Mouse (Mus musculus): Measurements from ENCODE around the gene N4bp2. TPM values are rescaled to one million over a fixed set of nuclear protein-coding genes. Genes with fewer than 3 reads are reported as not detected.

The N4bp2 gene
- total RNA-seq, 2 experiments from 2014 or later, result 8.4 to 9.3 TPM

DNA sequence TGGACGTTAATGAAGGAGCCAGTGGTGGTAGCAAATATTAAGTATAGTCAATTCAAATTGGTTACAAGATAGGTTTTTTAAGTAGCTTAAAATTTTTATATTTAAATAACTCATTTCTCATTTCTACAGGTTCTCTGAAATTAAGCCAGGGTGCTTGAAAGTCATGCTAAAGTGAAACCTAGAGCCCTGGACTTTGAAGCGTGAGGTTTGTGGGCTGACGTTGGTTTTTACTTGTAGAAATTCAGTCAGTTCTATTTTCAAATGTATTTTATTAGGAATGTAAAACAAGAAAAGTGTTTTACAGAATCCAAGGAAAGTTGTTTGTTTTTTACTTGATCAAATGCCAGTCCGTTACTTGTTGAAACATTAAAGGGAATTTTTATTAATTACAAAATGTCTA, 63.2 kb downstream of the N4bp2 start:
- DNase-seq (ENCODE audit: low spot score in 2 of 2), result no peak

DNA sequence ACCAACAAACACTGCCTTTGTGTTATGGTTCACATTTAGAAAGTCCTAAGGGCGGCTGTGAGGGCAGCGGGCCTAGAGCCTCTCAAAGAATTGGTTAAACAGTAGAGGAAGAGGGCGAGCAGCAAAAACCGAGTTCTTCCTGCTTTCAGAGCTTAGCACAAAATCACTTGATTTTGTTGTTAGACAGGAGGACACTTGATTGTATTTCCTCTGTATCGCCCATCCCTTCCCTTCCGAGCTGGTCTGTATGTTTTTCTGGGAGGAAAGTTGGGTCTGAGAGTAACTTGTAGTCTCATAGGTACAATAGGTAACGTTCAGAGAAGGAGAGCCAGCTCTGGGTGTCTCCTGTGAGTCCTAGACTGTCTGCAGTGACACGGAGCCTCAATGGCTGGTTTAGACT, 63.8 kb downstream of the N4bp2 start:
- DNase-seq (ENCODE audit: low spot score in 2 of 2), result no peak

DNA sequence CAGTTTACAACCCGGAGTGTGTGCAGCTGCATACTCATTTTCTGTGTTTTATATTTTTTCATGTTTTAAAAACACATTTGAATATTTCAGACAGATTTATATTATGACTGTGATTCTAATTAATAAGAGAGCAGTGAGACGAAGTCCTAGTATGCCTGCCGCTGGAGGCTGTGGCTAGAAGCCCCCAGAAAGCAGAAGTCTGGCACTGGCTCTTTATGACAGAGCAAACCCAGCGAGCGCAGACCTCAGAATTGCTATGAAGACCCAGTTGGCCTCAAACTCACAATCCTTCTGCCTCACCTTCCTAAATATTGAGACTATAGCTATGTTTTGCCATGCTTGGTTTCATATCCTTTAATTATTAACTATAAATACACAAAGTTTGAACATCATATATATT, 64.9 kb downstream of the N4bp2 start:
- DNase-seq (ENCODE audit: low spot score in 2 of 2), result no peak

DNA sequence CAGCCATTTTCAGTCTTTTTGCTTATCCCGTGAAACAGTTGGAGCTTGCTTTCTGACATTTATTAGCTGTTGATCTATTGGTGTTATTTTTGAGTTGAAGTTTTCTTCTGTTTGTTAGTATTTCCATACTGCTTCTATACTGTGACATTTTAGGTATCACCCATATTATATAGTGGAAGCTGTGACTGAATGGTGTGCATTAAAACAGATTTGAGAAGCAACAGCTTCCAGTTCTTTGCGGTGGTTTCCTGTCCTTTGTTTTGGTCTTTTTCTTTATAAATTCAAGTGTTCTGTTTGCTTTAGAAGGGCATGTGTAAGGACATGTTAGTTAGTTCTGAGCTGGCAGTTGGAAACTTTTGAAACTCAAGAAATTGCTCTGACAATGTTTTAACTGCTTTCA, 65.7 kb downstream of the N4bp2 start:
- no peak for DNase-seq (ENCODE audit: low spot score in 2 of 2)

DNA sequence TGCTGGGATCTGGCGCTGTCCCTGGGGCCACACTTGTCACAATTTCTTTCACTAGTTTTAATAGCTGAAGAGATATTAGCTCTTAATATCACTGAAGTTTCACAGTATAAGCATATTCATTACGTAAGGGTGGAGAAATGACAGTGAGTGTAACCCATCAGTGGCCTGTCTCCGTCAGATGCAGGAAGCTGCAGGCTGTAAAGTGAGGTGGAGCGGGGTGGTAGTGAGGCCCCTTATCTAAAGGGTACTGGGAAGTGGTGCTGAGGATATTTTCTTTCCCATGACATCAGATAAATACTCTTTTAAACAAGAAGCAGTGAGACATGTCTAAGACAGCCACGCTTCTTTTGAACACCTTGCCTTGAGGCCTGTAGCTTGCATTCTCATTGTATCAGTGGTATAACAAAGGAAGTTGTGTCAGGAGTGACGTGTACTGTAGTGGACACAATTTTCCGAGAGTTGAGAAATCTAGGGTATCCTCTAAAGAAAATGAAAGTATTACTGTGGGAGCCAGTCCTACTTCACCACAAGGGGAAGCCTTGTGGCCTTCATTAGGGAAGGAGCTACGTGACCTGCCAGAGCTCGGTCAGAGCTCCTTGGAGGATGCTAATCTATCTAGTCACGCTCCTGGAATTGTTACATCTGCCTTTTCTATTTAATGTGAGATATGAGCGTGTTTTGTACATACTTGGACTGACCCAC, 68.7 kb downstream of the N4bp2 start:
- no peak for DNase-seq (ENCODE audit: low spot score in 2 of 2)

DNA sequence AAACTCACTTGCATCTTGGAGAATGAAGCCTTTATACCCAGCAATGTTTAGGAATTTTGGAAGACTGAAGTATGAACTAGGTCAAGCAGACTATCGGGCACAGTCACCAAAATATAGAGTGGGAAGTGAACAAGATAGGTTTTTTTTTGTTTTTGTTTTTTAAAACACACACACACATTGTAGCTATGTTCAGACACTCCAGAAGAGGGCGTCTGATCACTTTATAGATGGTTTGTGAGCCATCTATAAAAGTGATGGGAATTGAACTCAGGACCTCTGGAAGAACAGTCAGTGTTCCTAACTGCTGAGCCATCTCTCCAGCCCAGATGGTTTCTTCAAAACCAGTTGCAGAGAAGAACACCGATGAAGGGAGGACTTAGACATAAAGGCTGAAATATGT, 69.8 kb downstream of the N4bp2 start:
- no peak for DNase-seq (ENCODE audit: low spot score in 2 of 2)

DNA sequence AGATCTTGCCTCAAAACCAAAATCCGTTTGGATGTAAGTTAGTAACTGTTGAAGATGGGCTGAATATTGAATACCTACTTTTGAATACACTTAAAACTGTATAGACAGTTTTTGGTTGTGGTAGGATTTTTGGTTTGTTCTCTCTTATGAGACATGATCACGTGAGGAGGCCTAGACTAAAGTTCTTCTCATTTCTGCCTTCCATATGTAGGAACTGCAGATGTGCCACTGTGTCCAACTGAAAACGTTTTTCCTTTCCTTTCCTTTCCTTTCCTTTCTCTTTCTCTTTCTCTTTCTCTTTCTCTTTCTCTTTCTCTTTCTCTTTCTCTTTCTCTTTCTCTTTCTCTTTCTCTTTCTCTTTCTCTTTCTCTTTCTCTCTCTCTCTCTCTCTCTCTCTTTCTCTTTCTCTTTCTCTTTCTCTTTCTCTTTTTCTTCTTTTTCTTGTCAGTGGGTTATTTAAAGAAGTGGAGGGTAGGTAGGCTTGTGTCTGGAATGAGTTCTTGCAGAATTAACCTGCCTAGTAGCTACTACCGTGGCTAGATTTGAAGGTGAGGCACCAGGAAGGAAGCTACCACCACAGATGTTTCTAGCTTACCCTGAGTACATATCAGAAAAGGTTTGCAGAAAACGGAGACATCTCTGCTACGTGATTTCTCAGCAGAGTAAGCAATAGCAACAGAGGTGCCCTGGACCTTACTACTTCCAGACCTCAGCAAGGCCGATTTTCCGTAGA, 70.6 kb downstream of the N4bp2 start:
- DNase-seq (ENCODE audit: low spot score in 2 of 2), result no peak

DNA sequence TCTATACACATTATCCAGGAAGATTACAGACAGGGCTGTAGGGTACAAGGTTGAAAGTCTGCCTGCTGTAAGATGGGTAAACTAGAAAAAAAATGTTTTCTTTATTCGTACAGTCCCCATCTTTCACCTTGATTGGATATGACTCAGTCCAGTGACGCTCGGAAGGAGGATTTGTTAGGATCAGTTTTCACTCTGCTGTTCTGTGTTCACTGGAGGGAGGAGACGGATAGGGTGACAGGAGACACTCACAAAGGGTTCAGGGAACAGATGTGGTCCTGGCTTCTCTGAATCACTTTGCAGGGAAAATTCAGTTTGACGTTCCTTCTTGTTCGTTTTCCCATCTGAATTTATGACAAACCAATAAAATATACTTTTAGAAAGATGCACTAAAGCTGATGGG, 74.7 kb downstream of the N4bp2 start:
- DNase-seq (ENCODE audit: low spot score in 2 of 2), result no peak

DNA sequence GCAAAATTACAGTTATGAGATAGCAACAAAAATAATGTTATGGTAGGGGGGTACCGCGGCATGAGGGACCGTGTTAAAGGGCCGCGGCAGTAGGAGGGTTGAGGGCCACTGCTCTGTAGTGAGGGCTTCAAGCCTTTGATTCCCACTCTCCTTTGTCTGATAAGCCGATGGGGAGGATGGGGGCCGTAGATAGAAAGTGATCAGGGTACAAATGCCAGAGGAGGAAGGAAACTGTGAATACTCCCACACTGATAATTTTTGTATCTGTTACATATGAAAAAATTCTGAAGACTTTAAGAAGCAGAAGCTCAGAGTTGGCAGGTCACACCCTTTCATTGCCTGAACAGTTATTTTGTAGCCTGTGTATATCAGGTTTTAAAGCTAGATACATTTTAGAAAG, 79.6 kb downstream of the N4bp2 start:
- DNase-seq (ENCODE audit: low spot score in 2 of 2), result no peak

DNA sequence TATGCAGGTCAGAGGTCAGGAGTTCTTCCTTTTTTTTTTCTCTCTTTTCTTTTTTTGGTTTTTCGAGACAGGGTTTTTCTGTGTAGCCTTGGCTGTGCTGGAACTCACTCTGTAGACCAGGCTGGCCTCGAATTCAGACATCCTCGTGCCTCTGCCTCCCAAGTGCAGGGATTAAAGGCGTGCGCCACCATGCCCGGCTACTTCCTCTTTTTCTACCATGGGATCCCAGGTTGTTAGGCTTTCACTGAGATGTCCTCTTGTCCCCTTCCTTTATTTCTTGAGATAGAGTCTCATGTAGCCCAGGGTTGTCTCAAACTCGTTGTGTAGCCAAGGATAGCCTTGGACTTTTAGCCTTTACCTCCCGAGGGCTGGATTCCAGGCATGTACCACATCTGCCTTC, 83.2 kb downstream of the N4bp2 start:
- no peak for DNase-seq (ENCODE audit: low spot score in 2 of 2)

DNA sequence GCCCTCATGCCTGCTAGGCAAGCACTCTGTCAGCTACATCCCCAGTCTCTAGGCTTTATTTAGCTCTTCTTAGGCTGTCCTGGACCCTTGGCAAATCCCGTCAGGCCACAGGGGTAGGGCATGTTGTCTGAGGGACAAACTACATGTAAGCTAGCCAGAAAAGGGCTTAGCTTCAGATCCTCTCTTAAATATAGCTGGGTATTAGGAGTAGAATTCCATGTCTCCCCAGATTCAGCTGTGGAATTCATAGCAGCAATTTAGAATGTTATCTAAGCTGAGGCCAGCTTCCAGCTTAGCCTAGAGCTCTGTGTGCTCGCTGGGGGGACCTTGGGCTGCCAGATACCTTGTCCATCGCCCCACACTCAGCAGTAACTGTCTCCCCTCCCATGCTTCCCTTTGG, 83.6 kb downstream of the N4bp2 start:
- no peak for DNase-seq (ENCODE audit: low spot score in 2 of 2)

DNA sequence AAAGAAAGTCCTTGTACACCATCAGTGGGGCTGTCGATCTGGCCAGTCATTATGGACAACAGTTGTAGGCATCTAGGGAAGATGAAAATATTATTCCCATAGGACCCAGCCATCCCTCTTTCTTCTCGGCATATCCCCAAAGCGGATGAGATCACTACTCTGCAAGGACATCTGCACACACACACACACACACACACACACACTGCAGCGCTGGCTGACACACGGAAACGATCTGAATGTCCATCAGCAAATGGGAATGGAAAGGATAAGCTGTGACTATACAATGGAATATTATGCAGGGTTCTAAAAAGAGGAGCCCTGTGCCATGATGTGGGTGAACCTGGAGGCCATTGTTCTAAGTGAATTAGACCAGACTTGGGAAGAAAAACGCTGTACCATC, 84.3 kb downstream of the N4bp2 start:
- no peak for DNase-seq (ENCODE audit: low spot score in 2 of 2)

DNA sequence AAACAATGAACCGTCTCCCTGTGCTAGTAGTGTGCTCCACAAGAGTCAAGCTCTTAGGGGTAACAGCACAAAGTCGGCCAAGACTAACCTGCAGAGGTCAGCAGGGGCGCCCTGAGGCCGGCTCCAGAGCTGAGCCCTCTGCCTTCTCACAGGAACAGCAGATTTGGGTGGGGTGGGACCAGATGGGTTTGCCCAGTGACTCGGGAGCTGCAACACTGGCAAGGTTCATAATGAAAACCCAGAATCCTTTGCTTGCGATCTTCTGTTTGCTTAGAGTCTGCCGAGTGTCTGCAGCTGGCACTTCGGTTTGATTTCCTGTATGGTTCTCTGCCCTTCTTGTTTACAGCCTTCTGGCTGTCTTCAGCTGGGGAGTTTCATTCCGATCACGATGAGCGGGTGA, 87.4 kb downstream of the N4bp2 start:
- peak in 1 of 2 experiments; percentile 5 for DNase-seq (ENCODE audit: low spot score in 2 of 2)

DNA sequence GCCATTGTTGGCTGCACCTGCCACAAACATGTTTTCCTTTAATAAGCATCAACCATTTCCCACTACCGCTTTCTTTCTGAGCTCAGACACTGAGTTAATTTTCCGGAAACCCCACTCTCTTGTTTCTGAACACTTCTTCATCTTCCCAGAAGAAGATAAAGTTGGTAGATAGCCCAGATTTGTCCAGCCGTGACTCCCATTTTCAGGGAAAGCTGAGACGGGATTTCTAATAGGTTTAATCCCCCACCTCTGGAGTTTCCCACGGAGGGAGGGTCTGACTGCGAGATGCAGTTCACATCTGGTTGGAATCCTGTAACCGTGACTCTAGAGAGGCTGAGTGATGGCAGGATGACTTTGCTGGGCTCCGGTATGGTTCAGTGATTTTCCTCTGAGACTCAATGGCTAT, 91.5 kb downstream of the N4bp2 start:
- DNase-seq (ENCODE audit: low spot score in 2 of 2), result no peak

DNA sequence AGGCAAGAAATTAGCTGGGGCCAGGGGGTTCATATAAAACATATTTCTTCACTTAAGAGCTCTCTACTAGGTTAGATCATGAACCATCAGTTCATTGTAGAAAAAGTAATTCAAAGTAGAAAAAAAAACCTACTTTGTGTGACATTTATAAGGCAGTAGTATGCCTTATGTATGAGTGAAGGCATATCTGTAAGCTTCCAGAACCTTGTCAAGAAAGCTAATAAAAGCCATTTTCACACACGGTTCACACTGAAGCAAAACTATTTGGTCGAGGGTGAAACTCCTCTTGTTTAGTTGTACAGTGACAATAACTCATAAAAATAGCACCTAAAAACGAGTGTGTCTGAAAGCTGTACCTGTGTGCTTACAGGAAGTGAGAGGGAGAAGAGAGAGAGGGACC, 92.2 kb downstream of the N4bp2 start:
- no peak for DNase-seq (ENCODE audit: low spot score in 2 of 2)

DNA sequence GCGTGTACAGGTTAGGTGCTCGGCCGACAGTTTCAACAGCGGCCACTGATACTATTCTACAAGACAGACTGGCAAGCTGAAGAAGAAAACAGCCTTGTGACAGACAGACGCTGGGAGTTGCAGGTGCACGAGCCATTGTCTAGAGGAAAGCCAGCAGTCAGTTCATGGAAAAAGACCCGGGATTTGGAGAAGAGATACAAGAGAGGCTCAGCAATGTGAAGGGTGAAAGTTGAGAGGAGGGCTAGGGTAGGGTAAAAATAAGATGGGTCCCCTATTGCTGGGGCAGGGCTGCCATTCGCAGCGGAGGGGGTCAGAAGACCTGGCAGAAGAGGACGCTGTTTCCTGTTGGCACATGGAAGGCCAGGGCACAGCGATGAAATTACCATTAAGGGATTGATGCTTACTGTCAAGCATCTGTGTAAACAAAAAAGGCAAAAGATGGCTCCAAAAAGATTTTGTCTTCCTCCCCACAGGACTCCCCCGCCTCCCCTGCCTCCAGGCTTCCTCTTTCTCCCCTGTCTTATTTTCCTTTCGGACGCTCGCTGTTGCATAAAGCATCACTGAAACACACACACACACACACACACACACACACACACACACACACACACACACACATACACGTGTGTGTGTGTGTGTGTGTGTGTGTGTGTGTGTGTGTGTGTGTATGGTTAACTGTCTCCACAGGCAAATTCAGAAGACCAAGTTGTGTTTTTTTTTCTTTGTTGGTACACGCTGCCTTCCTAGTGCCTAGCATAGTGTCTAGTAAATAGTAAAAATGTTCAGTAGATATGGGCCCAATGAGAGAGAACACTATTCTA, 93.5 kb downstream of the N4bp2 start:
- no peak for DNase-seq (ENCODE audit: low spot score in 2 of 2)

DNA sequence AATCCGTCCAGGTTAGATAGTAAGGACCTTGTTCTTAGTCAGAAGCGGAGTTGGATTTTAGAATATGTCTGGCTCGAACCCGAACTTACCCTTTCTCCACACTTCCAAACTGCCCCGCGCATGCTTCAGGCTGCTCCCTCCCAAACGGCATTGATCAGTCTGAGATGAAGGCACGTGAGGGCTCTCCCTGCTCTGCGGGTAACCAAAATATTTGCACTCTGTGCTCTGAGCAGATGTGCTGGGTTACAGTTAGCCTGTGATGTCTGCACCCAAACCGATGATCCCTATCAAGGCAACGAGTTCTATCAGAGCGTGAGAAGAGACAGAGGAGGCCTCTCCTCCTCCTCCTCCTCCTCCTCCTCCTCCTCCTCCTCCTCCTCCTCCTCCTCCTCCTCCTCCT, 94.6 kb downstream of the N4bp2 start:
- DNase-seq (ENCODE audit: low spot score in 2 of 2), result no peak

DNA sequence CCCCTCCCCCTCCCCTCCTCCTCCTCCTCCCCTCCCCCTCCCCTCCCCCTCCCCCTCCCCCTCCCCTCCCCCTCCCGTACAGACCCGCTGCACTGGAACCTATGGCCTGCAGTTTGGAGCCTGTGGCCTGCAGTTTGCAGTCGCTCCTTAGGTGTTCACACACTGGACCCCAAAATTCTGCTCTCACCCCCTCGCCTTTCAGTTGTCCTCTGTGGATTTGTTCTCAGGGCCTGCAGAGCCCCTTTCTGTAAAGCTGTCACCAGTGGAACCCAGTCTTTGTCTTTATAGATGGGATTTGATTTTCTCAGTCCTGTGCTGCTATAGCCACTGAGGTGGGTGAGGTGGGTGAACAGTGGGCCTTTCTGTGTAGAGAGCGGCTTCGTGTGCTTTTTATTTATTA, 95.0 kb downstream of the N4bp2 start:
- no peak for DNase-seq (ENCODE audit: low spot score in 2 of 2)

DNA sequence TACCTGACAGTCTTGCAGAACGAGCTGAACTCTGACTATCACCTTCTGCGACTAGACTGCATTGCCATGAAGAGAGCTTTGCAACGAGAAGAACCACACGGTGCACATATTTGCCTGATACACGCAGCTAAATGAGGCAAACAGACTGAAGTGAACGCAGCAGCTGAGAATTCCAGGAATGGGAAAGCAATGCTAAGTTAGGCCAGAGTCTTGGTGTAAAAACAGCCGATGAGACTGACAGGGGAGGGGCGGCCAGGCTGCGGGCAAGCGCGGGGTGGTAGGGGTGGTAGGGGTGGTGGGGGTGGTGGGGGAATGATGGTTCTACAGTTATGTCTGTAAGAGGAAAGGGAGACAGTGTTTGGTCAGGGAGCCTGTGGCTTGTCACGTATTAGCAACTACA, 95.6 kb downstream of the N4bp2 start:
- DNase-seq (ENCODE audit: low spot score in 2 of 2), result no peak

DNA sequence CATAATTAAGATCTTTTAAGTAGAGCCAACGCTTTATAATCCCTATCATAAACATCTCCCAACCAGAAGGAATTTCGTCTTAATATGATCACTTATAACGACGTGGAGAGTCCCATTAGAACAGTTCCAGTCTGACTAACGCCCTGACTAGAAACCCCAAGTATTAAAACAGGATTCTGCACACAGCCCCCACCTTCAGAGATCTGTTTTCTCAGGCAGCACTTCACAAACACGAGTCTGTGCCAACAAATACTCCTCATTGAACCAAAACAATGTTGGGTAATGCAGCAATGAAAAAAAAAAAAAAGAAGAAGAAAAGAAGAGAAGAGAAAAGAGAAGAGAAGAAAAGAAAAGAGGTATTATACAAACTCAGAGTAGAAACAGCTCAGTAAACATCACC, 96.1 kb downstream of the N4bp2 start:
- DNase-seq (ENCODE audit: low spot score in 2 of 2), result no peak

DNA sequence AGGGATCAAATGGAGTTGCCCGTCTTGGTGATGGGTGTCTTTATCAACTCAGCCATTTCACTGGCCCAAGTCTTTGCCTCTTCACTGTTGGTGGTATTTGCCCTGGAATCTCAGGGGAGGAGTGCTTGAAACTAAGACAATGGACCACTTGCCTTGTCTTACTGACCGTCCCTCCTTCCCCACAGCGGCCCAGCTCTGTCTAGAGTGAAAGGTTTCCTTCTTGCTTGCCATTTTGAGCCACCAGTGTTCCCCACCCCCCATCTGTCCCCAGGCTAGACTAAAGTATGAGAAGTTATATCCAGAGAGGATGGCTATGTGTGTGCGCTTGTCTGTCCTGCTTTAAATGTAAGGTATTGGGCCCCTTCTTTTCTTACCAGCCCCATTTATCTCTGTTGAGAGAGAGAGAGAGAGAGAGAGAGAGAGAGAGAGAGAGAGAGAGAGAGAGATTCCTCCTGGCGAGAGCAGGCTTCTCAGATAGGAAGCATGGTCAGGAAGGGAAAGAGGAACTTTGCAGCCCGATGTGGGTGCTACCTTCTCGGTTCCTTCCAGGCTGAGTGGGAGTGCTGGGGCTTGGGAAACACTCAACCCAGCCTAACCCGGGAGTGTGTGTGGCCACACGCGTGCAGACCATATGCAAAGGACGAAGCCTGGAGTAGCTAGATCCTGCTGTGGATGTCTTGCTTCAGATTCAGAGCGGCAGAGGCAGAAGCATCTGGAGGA, 97.1 kb downstream of the N4bp2 start:
- no peak for DNase-seq (ENCODE audit: low spot score in 2 of 2)
